ENCODE assay signal across 15 mouse cellular contexts in genomic region chr12:102460014-102460413, GRCm38 (mm10).
"Had no signal": no experiment of that assay in that cellular context is flagged by ENCODE, and none has a peak within 500 bp of the region (broad histone marks: within the 10 kb centered on the region; RNA-seq: fewer than 3 reads in every experiment).

No protein-coding gene starts in this region.

- H3K27ac ChIP-seq: layer of hippocampus, adult 2 months; limb, embryonic 13.5 days; liver, embryonic 14.5 days; midbrain, embryonic 10.5 days; neural tube, embryonic 12.5 days had no signal

- H3K4me1 ChIP-seq: limb, embryonic 13.5 days; midbrain, embryonic 10.5 days; neural tube, embryonic 12.5 days had no signal

- H3K4me3 ChIP-seq: layer of hippocampus, adult 2 months; limb, embryonic 13.5 days; midbrain, embryonic 10.5 days; myocyte; neural tube, embryonic 12.5 days had no signal

- H3K4me2 ChIP-seq: limb, embryonic 13.5 days; neural tube, embryonic 12.5 days had no signal

- H3K9me3 ChIP-seq: limb, embryonic 13.5 days; midbrain, embryonic 10.5 days; neural tube, embryonic 12.5 days had no signal

- H3K36me3 ChIP-seq: limb, embryonic 13.5 days; midbrain, embryonic 10.5 days; neural tube, embryonic 12.5 days had no signal

- ATAC-seq: inflammation-experienced regulatory T-cells, adult 6 months had no signal

- DNase-seq: kidney, adult 9 months; kidney, postnatal 10 days; kidney, postnatal 4 days; left cerebral cortex, postnatal 4 days; lung, postnatal 4 days; midbrain, embryonic 14.5 days; thymus, adult 18-20 months; thymus, postnatal 25 days had no signal

- H3K9ac ChIP-seq: limb, embryonic 13.5 days; liver, embryonic 14.5 days; neural tube, embryonic 12.5 days had no signal

- H3K27me3 ChIP-seq: limb, embryonic 13.5 days; neural tube, embryonic 12.5 days had no signal
